Mouse (Mus musculus): ENCODE data around the gene Lzts3. TPM values are rescaled to one million over a fixed set of nuclear protein-coding genes. Genes with fewer than 3 reads are reported as not detected.
"Not testable (repeated sequence)": the region's sequence is repeated elsewhere in the genome, so short reads cannot be mapped to it uniquely, and the experiment has no call there.

The Lzts3 gene
- polyA plus RNA-seq, 1 experiment: 0.34 TPM

DNA sequence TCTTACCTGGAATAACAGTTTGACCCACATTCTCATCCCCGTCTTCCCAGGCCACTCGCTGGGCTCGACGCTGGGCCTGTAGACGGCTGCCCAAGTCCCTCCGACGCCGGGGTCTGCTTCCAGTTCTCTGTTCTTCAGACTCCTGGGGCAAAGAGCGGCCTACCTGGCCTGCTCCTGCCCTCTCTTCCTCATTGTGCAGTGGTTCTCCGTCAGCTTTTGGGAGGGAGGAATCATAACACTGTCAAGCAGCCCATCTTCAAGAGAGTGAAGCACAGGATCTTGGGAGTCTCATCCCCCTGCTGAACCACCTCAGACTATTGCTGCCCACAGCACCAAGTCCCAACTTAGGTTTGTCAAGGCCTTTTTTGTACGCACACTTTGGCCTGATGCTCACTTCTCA is 20.7 kb upstream of the Lzts3 start:
- Histone ChIP-seq H3K36me3 (ENCODE audit: control insufficient read depth) (peaks cover 50% of the 10 kb centered on the region), H3K4me3 (replicated peaks) (peak overlapping the region; percentile 81), H3K27me3 (ENCODE audit: control insufficient read depth) (no peaks in the 10 kb centered on the region), H3K4me1 (ENCODE audit: control insufficient read depth) (peaks cover 57% of the 10 kb centered on the region), H3K9me3 (ENCODE audit: control insufficient read depth, low read length) (no peaks in the 10 kb centered on the region)
- TF ChIP-seq TAL1 (IDR thresholded peaks at IDR 0.05; ENCODE audit: low read length): no peak
- no peak for TF ChIP-seq GATA1 (IDR thresholded peaks at IDR 0.05; ENCODE audit: low read length)

GRCm38 (mm10) chr2:130658530-130658929 is 15.9 kb upstream of the Lzts3 start:
- no peak for TF ChIP-seq TAL1 (IDR thresholded peaks at IDR 0.05; ENCODE audit: low read length)
- no peak for TF ChIP-seq GATA1 (IDR thresholded peaks at IDR 0.05; ENCODE audit: low read length)
- Histone ChIP-seq H3K4me3 (replicated peaks) (no peak overlapping the region), H3K27me3 (ENCODE audit: control insufficient read depth) (no peaks in the 10 kb centered on the region), H3K36me3 (ENCODE audit: control insufficient read depth) (peaks cover 95% of the 10 kb centered on the region), H3K9me3 (ENCODE audit: control insufficient read depth, low read length) (no peaks in the 10 kb centered on the region), H3K4me1 (ENCODE audit: control insufficient read depth) (peaks cover 66% of the 10 kb centered on the region)

- H3K36me3 ChIP-seq (ENCODE audit: control insufficient read depth): peaks cover 95% of the 10 kb centered on the region
- no peaks in the 10 kb centered on the region for H3K27me3 ChIP-seq (ENCODE audit: control insufficient read depth)
- TF ChIP-seq TAL1 (IDR thresholded peaks at IDR 0.05; ENCODE audit: low read length) (no peak), GATA1 (IDR thresholded peaks at IDR 0.05; ENCODE audit: low read length) (no peak)
- H3K4me3 ChIP-seq (replicated peaks): no peak overlapping the region
- H3K4me1 ChIP-seq (ENCODE audit: control insufficient read depth): peaks cover 61% of the 10 kb centered on the region
- no peaks in the 10 kb centered on the region for H3K9me3 ChIP-seq (ENCODE audit: control insufficient read depth, low read length)
Observed at GRCm38 (mm10) chr2:130657541-130657940, 14.9 kb upstream of the Lzts3 start.

- Histone ChIP-seq H3K9me3 (ENCODE audit: control insufficient read depth, low read length) (no peaks in the 10 kb centered on the region), H3K4me3 (replicated peaks) (no peak overlapping the region), H3K36me3 (ENCODE audit: control insufficient read depth) (peaks cover 92% of the 10 kb centered on the region), H3K27me3 (ENCODE audit: control insufficient read depth) (no peaks in the 10 kb centered on the region), H3K4me1 (ENCODE audit: control insufficient read depth) (peaks cover 51% of the 10 kb centered on the region)
- TF ChIP-seq TAL1 (IDR thresholded peaks at IDR 0.05; ENCODE audit: low read length): no peak
- TF ChIP-seq GATA1 (IDR thresholded peaks at IDR 0.05; ENCODE audit: low read length): no peak
Observed at GRCm38 (mm10) chr2:130656536-130656935, 13.9 kb upstream of the Lzts3 start.

DNA sequence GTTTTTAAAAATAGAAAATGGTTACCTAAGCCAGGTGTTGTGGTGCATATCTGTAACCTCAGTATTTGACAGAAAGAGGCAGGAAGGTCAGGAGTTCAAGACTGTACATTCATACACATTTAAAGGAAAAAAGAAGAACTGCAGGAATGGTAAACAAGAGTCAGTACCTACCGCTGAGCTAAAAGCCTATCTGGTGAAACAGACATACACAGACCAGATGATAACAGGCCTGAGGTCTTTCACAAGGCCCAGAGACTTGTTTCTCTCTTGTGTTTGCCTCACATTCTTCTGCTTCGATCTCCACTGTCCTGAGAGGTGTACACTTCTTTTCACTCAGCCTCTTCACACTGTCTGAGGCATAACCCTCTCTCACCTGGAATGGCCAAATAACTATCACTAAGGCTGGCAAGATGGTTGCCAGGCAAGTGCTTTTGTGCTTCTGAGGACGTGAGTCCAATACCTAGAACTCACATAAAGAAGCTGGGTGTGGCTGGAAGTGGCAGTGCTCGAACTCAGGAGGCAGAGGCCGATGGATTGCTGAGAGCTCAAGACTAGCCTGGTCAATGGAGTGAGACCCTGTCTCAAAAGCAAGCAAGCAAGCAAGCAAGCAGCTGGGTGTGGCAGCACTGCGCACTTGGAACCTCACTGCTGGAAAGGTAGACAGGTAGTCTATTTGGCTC is 13.2 kb upstream of the Lzts3 start:
- Histone ChIP-seq H3K9me3 (ENCODE audit: control insufficient read depth, low read length) (no peaks in the 10 kb centered on the region), H3K4me1 (ENCODE audit: control insufficient read depth) (peaks cover 50% of the 10 kb centered on the region), H3K4me3 (replicated peaks) (peak overlapping the region; percentile 40), H3K36me3 (ENCODE audit: control insufficient read depth) (peaks cover 91% of the 10 kb centered on the region), H3K27me3 (ENCODE audit: control insufficient read depth) (no peaks in the 10 kb centered on the region)
- TF ChIP-seq TAL1 (IDR thresholded peaks at IDR 0.05; ENCODE audit: low read length): peak; percentile 56
- TF ChIP-seq GATA1 (IDR thresholded peaks at IDR 0.05; ENCODE audit: low read length): peak; percentile 43; the same call in 1 of the 2 replicates

DNA sequence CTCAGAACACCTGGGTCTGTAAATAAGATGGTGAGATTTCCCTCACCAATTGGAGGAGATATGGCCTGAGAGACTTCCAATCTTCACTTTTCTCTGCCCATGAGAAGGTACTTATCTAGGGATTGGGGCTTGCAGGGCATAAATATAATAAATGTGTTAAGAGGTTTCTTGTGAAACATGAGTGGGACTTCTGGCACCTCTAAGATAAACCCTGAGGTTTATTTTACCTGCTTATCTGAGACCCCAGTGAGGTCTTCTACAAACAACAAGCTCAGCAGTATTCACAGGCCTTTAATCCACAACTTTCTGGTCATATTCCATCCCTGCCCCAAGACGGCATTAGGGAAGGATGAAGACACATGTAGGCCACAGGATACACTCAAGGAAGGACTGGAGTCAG is 11.2 kb upstream of the Lzts3 start:
- TF ChIP-seq GATA1 (IDR thresholded peaks at IDR 0.05; ENCODE audit: low read length): no peak
- TF ChIP-seq TAL1 (IDR thresholded peaks at IDR 0.05; ENCODE audit: low read length): no peak
- Histone ChIP-seq H3K4me1 (ENCODE audit: control insufficient read depth) (peaks cover 50% of the 10 kb centered on the region), H3K36me3 (ENCODE audit: control insufficient read depth) (peaks cover 84% of the 10 kb centered on the region), H3K4me3 (replicated peaks) (no peak overlapping the region), H3K9me3 (ENCODE audit: control insufficient read depth, low read length) (no peaks in the 10 kb centered on the region), H3K27me3 (ENCODE audit: control insufficient read depth) (no peaks in the 10 kb centered on the region)

- peaks cover 47% of the 10 kb centered on the region for H3K4me1 ChIP-seq (ENCODE audit: control insufficient read depth)
Observed at GRCm38 (mm10) chr2:130653303-130653702, 10.7 kb upstream of the Lzts3 start.

GRCm38 (mm10) chr2:130649028-130649427 is 6.4 kb upstream of the Lzts3 start:
- peaks cover 44% of the 10 kb centered on the region for H3K36me3 ChIP-seq (ENCODE audit: control insufficient read depth)
- not testable (repeated sequence) for H3K27me3 ChIP-seq (ENCODE audit: control insufficient read depth)

More at GRCm38 (mm10) chr2:130653303-130653702, 10.7 kb upstream of the Lzts3 start:
- no peak for TF ChIP-seq GATA1 (IDR thresholded peaks at IDR 0.05; ENCODE audit: low read length)
- TF ChIP-seq TAL1 (IDR thresholded peaks at IDR 0.05; ENCODE audit: low read length): no peak
- Histone ChIP-seq H3K36me3 (ENCODE audit: control insufficient read depth) (peaks cover 79% of the 10 kb centered on the region), H3K4me3 (replicated peaks) (no peak overlapping the region), H3K27me3 (ENCODE audit: control insufficient read depth) (no peaks in the 10 kb centered on the region), H3K9me3 (ENCODE audit: control insufficient read depth, low read length) (no peaks in the 10 kb centered on the region)

GRCm38 (mm10) chr2:130645198-130645597 is 2.6 kb upstream of the Lzts3 start:
- H3K27me3 ChIP-seq (ENCODE audit: control insufficient read depth): peaks cover 21% of the 10 kb centered on the region
- peaks cover 10% of the 10 kb centered on the region for H3K36me3 ChIP-seq (ENCODE audit: control insufficient read depth)
- no peaks in the 10 kb centered on the region for H3K9me3 ChIP-seq (ENCODE audit: control insufficient read depth, low read length)
- H3K4me3 ChIP-seq (replicated peaks): no peak overlapping the region
- H3K4me1 ChIP-seq (ENCODE audit: control insufficient read depth): peaks cover 17% of the 10 kb centered on the region
- TF ChIP-seq TAL1 (IDR thresholded peaks at IDR 0.05; ENCODE audit: low read length): no peak
- no peak for TF ChIP-seq GATA1 (IDR thresholded peaks at IDR 0.05; ENCODE audit: low read length)

More at GRCm38 (mm10) chr2:130649028-130649427, 6.4 kb upstream of the Lzts3 start:
- not testable (repeated sequence) for H3K4me1 ChIP-seq (ENCODE audit: control insufficient read depth); H3K4me3 ChIP-seq (replicated peaks); H3K9me3 ChIP-seq (ENCODE audit: control insufficient read depth, low read length)
